Mouse (Mus musculus): Measurements from ENCODE around the gene Disc1. TPM values are rescaled to one million over a fixed set of nuclear protein-coding genes. Genes with fewer than 3 reads are reported as not detected.

Gene Disc1
- polyA plus RNA-seq, 1 experiment from 2014 or later: 0.94 TPM

GRCm38 (mm10) chr8:125279892-125280291 lies 225.9 kb downstream of the Disc1 start:
- WGBS: 74% methylated on average over 4 of the region's 4 CpGs
- peaks cover 11% of the 10 kb centered on the region; the same call in 1 of the 2 replicates for H3K4me1 ChIP-seq (ENCODE audit: control insufficient read depth, insufficient read depth, low read length)
- no peak overlapping the region for H3K9ac ChIP-seq (ENCODE audit: low read length)
- no peak for DNase-seq (ENCODE audit: low spot score)
- no peaks in the 10 kb centered on the region for H3K9me3 ChIP-seq (ENCODE audit: control insufficient read depth, low read length)
- H3K27ac ChIP-seq (ENCODE audit: low read depth, low read length): no peak overlapping the region
- no peak overlapping the region for H3K4me2 ChIP-seq (ENCODE audit: low read depth)
- no peak for ATAC-seq (ENCODE audit: insufficient read depth, low FRiP score, low TSS enrichment)
- H3K4me3 ChIP-seq (ENCODE audit: low read depth, low read length): no peak overlapping the region
- no peaks in the 10 kb centered on the region for H3K36me3 ChIP-seq (ENCODE audit: control insufficient read depth, insufficient read depth, low read length)
- H3K27me3 ChIP-seq (ENCODE audit: control insufficient read depth, insufficient read depth, low read length): peaks cover 3% of the 10 kb centered on the region; the same call in 1 of the 2 replicates

GRCm38 (mm10) chr8:125282531-125282930 lies 228.5 kb downstream of the Disc1 start:
- Histone ChIP-seq H3K4me1 (ENCODE audit: control insufficient read depth, insufficient read depth, low read length) (peaks cover 9% of the 10 kb centered on the region), H3K27ac (ENCODE audit: low read depth, low read length) (no peak overlapping the region), H3K9me3 (ENCODE audit: control insufficient read depth, low read length) (no peaks in the 10 kb centered on the region), H3K27me3 (ENCODE audit: control insufficient read depth, insufficient read depth, low read length) (peaks cover 3% of the 10 kb centered on the region; the same call in 1 of the 2 replicates), H3K36me3 (ENCODE audit: control insufficient read depth, insufficient read depth, low read length) (no peaks in the 10 kb centered on the region), H3K9ac (ENCODE audit: low read length) (no peak overlapping the region), H3K4me2 (ENCODE audit: low read depth) (no peak overlapping the region), H3K4me3 (ENCODE audit: low read depth, low read length) (no peak overlapping the region)
- 56% methylated on average over 7 of the region's 7 CpGs for WGBS
- peak; percentile 34 for DNase-seq (ENCODE audit: low spot score)
- ATAC-seq (ENCODE audit: insufficient read depth, low FRiP score, low TSS enrichment): no peak

GRCm38 (mm10) chr8:125283542-125283941 lies 229.5 kb downstream of the Disc1 start:
- Histone ChIP-seq H3K4me1 (ENCODE audit: control insufficient read depth, insufficient read depth, low read length) (peaks cover 7% of the 10 kb centered on the region), H3K36me3 (ENCODE audit: control insufficient read depth, insufficient read depth, low read length) (no peaks in the 10 kb centered on the region), H3K9ac (ENCODE audit: low read length) (no peak overlapping the region), H3K9me3 (ENCODE audit: control insufficient read depth, low read length) (no peaks in the 10 kb centered on the region), H3K4me2 (ENCODE audit: low read depth) (no peak overlapping the region), H3K27me3 (ENCODE audit: control insufficient read depth, insufficient read depth, low read length) (peaks cover 3% of the 10 kb centered on the region; the same call in 1 of the 2 replicates), H3K4me3 (ENCODE audit: low read depth, low read length) (no peak overlapping the region), H3K27ac (ENCODE audit: low read depth, low read length) (no peak overlapping the region)
- DNase-seq (ENCODE audit: low spot score): no peak
- WGBS: 58% methylated on average over 6 of the region's 6 CpGs
- ATAC-seq (ENCODE audit: insufficient read depth, low FRiP score, low TSS enrichment): no peak

- Histone ChIP-seq H3K27me3 (ENCODE audit: control insufficient read depth, insufficient read depth, low read length) (no peaks in the 10 kb centered on the region), H3K27ac (ENCODE audit: low read depth, low read length) (no peak overlapping the region), H3K9ac (ENCODE audit: low read length) (no peak overlapping the region), H3K36me3 (ENCODE audit: control insufficient read depth, insufficient read depth, low read length) (no peaks in the 10 kb centered on the region), H3K9me3 (ENCODE audit: control insufficient read depth, low read length) (no peaks in the 10 kb centered on the region), H3K4me2 (ENCODE audit: low read depth) (no peak overlapping the region), H3K4me3 (ENCODE audit: low read depth, low read length) (no peak overlapping the region), H3K4me1 (ENCODE audit: control insufficient read depth, insufficient read depth, low read length) (peaks cover 7% of the 10 kb centered on the region)
- 68% methylated on average over 4 of the region's 4 CpGs for WGBS
- DNase-seq (ENCODE audit: low spot score) (no peak), ATAC-seq (ENCODE audit: insufficient read depth, low FRiP score, low TSS enrichment) (no peak)
These were observed 230.9 kb downstream of the Disc1 start for GRCm38 (mm10) chr8:125284875-125285274.

GRCm38 (mm10) chr8:125285391-125285790 lies 231.4 kb downstream of the Disc1 start:
- 71% methylated on average over 8 of the region's 8 CpGs for WGBS
- Histone ChIP-seq H3K9ac (ENCODE audit: low read length) (no peak overlapping the region), H3K4me2 (ENCODE audit: low read depth) (no peak overlapping the region), H3K36me3 (ENCODE audit: control insufficient read depth, insufficient read depth, low read length) (no peaks in the 10 kb centered on the region), H3K27ac (ENCODE audit: low read depth, low read length) (no peak overlapping the region), H3K4me3 (ENCODE audit: low read depth, low read length) (no peak overlapping the region), H3K9me3 (ENCODE audit: control insufficient read depth, low read length) (no peaks in the 10 kb centered on the region), H3K4me1 (ENCODE audit: control insufficient read depth, insufficient read depth, low read length) (peaks cover 7% of the 10 kb centered on the region), H3K27me3 (ENCODE audit: control insufficient read depth, insufficient read depth, low read length) (no peaks in the 10 kb centered on the region)
- no peak for DNase-seq (ENCODE audit: low spot score)
- ATAC-seq (ENCODE audit: insufficient read depth, low FRiP score, low TSS enrichment): no peak

GRCm38 (mm10) chr8:125285966-125286681 lies 232.1 kb downstream of the Disc1 start:
- Histone ChIP-seq H3K4me3 (ENCODE audit: low read depth, low read length) (no peak overlapping the region), H3K27ac (ENCODE audit: low read depth, low read length) (no peak overlapping the region), H3K27me3 (ENCODE audit: control insufficient read depth, insufficient read depth, low read length) (no peaks in the 10 kb centered on the region), H3K36me3 (ENCODE audit: control insufficient read depth, insufficient read depth, low read length) (no peaks in the 10 kb centered on the region), H3K9ac (ENCODE audit: low read length) (no peak overlapping the region), H3K9me3 (ENCODE audit: control insufficient read depth, low read length) (no peaks in the 10 kb centered on the region), H3K4me2 (ENCODE audit: low read depth) (no peak overlapping the region), H3K4me1 (ENCODE audit: control insufficient read depth, insufficient read depth, low read length) (peaks cover 7% of the 10 kb centered on the region)
- 77% methylated on average over 12 of the region's 12 CpGs for WGBS
- peak; percentile 15 for DNase-seq (ENCODE audit: low spot score)
- ATAC-seq (ENCODE audit: insufficient read depth, low FRiP score, low TSS enrichment): no peak

- H3K27ac ChIP-seq (ENCODE audit: low read depth, low read length): no peak overlapping the region
- DNase-seq (ENCODE audit: low spot score) (no peak), ATAC-seq (ENCODE audit: insufficient read depth, low FRiP score, low TSS enrichment) (no peak)
- no peaks in the 10 kb centered on the region for H3K27me3 ChIP-seq (ENCODE audit: control insufficient read depth, insufficient read depth, low read length)
- peaks cover 7% of the 10 kb centered on the region for H3K4me1 ChIP-seq (ENCODE audit: control insufficient read depth, insufficient read depth, low read length)
- H3K9ac ChIP-seq (ENCODE audit: low read length): no peak overlapping the region
- no peaks in the 10 kb centered on the region for H3K9me3 ChIP-seq (ENCODE audit: control insufficient read depth, low read length)
- whole genome bisulfite sequencing: 83% methylated on average over 4 of the region's 4 CpGs
- H3K4me2 ChIP-seq (ENCODE audit: low read depth): no peak overlapping the region
- H3K4me3 ChIP-seq (ENCODE audit: low read depth, low read length): no peak overlapping the region
- H3K36me3 ChIP-seq (ENCODE audit: control insufficient read depth, insufficient read depth, low read length): no peaks in the 10 kb centered on the region
These were observed 233.3 kb downstream of the Disc1 start for GRCm38 (mm10) chr8:125287311-125287710.

- ATAC-seq (ENCODE audit: insufficient read depth, low FRiP score, low TSS enrichment) (no peak), DNase-seq (ENCODE audit: low spot score) (no peak)
- WGBS: 61% methylated on average over 7 of the region's 7 CpGs
- Histone ChIP-seq H3K4me2 (ENCODE audit: low read depth) (no peak overlapping the region), H3K27ac (ENCODE audit: low read depth, low read length) (no peak overlapping the region), H3K36me3 (ENCODE audit: control insufficient read depth, insufficient read depth, low read length) (no peaks in the 10 kb centered on the region), H3K9me3 (ENCODE audit: control insufficient read depth, low read length) (no peaks in the 10 kb centered on the region), H3K9ac (ENCODE audit: low read length) (no peak overlapping the region), H3K27me3 (ENCODE audit: control insufficient read depth, insufficient read depth, low read length) (no peaks in the 10 kb centered on the region), H3K4me1 (ENCODE audit: control insufficient read depth, insufficient read depth, low read length) (peaks cover 7% of the 10 kb centered on the region), H3K4me3 (ENCODE audit: low read depth, low read length) (no peak overlapping the region)
These were observed 233.9 kb downstream of the Disc1 start for GRCm38 (mm10) chr8:125287841-125288341.

- no peaks in the 10 kb centered on the region for H3K27me3 ChIP-seq (ENCODE audit: control insufficient read depth, insufficient read depth, low read length)
- H3K4me2 ChIP-seq (ENCODE audit: low read depth): no peak overlapping the region
- no peaks in the 10 kb centered on the region for H3K9me3 ChIP-seq (ENCODE audit: control insufficient read depth, low read length)
- 64% methylated on average over 10 of the region's 10 CpGs for WGBS
- no peak overlapping the region for H3K27ac ChIP-seq (ENCODE audit: low read depth, low read length)
- no peak for DNase-seq (ENCODE audit: low spot score)
- no peak overlapping the region for H3K4me3 ChIP-seq (ENCODE audit: low read depth, low read length)
- H3K36me3 ChIP-seq (ENCODE audit: control insufficient read depth, insufficient read depth, low read length): no peaks in the 10 kb centered on the region
- H3K4me1 ChIP-seq (ENCODE audit: control insufficient read depth, insufficient read depth, low read length): 0 out of 2 replicates have a peak, but pooled peaks cover 4% of the 10 kb centered on the region
- H3K9ac ChIP-seq (ENCODE audit: low read length): no peak overlapping the region
- ATAC-seq (ENCODE audit: insufficient read depth, low FRiP score, low TSS enrichment): no peak
These were observed 237.5 kb downstream of the Disc1 start for GRCm38 (mm10) chr8:125291506-125291905.
